Mouse (Mus musculus) activated CD4-positive, CD25-positive, alpha-beta regulatory T cell, adult 4 months (primary cell): ENCODE data around the gene Sppl2c. TPM values are rescaled to one million over a fixed set of nuclear protein-coding genes. Genes with fewer than 3 reads are reported as not detected.
"Not testable (repeated sequence)": the region's sequence is repeated elsewhere in the genome, so short reads cannot be mapped to it uniquely, and the experiment has no call there.

ENCODE experiments used
- ATAC-seq: one replicate; pipeline ENCODE4 v1.8.0; 2017
- polyA plus RNA-seq, 2 experiments: library from polyadenylated mRNA; unstranded; fragments of 100-300 nt; shearing (Covaris generic); gene quantifications; one replicate each; pipeline ENCODE4 v1.2.1; 2017

Gene Sppl2c
- polyA plus RNA-seq, 2 experiments from 2014 or later: not detected

GRCm38 (mm10) chr11:104197861-104198260 is 11.7 kb downstream of the Sppl2c start:
- no peak for ATAC-seq

GRCm38 (mm10) chr11:104203271-104203670 is 17.1 kb downstream of the Sppl2c start:
- ATAC-seq: no peak

- no peak for ATAC-seq
Observed at GRCm38 (mm10) chr11:104206573-104206972, 20.4 kb downstream of the Sppl2c start.

- no peak for ATAC-seq
Observed at GRCm38 (mm10) chr11:104209041-104209440, 22.9 kb downstream of the Sppl2c start.

- no peak for ATAC-seq
Observed at GRCm38 (mm10) chr11:104211251-104211650, 25.1 kb downstream of the Sppl2c start.

- ATAC-seq: not testable (repeated sequence)
Observed at GRCm38 (mm10) chr11:104214128-104214527, 28.0 kb downstream of the Sppl2c start.

GRCm38 (mm10) chr11:104218075-104218474 is 31.9 kb downstream of the Sppl2c start:
- no peak for ATAC-seq

- ATAC-seq: no peak
Observed at GRCm38 (mm10) chr11:104220291-104220690, 34.2 kb downstream of the Sppl2c start.

GRCm38 (mm10) chr11:104221751-104222150 is 35.6 kb downstream of the Sppl2c start:
- ATAC-seq: no peak

- ATAC-seq: no peak
Observed at GRCm38 (mm10) chr11:104223301-104223700, 37.2 kb downstream of the Sppl2c start.

DNA sequence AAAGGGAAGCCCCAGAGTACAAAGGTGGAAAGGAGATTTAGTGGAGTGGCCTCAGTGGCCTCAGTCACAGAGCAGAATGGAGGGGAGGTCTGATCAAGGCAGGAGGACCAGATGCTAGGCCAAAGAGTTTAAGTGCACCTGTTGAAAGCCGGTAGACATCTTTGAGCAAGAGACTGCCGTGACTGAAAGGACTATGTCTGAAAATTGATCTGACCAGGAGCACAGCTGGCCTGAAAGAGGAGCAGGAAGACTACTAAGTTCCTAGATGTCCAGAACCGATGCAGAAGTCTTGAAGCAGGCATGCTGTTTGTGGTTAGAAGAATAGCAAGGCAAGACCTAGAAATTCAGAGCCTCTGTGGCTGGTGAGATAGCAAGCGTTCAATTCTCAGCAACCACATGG is 43.3 kb downstream of the Sppl2c start:
- ATAC-seq: no peak

DNA sequence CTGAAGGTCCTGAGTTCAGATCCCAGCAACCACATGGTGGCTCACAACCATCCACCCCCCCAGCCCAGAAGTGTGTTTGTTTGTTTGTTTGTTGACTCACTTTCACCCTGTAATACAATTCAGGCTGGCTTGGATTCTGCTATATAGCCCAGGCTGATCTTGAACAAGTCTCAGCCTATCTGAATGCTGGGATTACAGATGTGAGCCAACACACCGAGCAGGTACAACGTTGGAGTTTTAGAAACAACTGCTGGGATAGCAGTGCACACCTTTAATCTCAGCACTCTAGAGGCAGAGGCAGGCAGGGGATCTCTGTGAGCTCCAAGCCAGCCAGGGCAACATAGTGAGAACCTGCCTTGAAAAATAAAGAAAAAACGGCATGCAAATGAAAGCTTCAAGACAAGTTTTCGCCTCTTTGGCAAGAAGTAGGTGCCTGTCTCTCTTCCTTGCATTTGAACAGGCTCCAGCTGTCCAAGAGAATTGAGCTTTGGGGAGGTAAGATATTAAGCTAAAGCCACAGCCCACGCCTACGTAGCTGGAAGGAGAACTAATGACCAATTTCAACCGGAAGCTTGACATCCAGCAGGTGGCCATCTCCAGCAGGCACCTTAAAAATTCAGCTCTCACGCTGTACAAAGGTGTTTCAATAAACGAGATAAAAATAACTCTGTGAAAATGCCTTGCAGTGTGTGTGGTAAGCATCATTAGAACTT is 44.1 kb downstream of the Sppl2c start:
- ATAC-seq: no peak

GRCm38 (mm10) chr11:104231041-104231911 is 45.1 kb downstream of the Sppl2c start, which contains the start of gene Mapt:
TSS of gene Mapt (plus strand) at chr11:104231390.
- no peak for ATAC-seq

DNA sequence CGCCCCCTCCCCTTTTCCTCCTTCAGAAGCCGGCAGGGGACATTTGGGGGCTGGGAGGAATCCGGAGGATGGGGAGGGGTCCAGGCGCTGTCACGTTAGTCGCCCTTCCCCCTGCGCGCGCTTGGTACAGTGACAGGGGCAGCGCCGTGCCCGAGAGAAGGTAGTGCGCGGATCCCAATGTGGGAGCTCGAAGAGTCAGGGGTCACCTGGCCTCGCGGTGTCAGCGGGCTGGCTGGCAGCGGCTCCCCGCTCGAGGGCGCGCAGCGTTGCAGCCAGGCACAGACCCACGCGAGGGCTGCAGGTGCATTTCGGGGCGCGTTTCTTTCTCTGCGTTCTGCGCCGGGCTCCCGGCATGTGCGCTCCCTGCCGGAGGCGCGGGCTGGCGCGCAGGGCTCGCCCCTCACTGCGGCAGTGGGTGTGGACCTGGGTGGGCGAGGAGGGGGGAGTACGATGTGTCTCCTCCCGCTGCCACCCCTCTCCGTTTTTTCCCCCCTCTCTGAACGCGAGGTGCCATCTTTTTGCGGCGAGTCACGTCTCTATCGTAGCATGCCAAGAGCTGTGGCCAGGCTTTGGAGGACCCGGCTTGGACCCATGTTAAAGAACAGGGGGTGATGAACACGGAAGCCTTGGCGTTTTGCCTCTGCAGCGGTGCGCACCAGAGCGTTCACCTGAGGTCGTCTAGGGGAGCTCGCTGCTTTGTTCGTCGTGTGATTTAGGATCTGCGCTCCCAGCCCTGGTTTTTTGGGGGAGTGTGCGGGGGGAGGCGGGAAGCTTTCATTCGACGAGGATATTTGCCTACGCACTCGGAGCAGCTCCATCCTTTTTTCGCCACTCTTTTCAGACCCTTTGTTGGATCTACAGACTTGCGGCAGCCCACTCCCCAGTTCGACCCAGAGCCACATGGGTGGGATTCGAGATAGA is 46.3 kb downstream of the Sppl2c start:
- no peak for ATAC-seq

DNA sequence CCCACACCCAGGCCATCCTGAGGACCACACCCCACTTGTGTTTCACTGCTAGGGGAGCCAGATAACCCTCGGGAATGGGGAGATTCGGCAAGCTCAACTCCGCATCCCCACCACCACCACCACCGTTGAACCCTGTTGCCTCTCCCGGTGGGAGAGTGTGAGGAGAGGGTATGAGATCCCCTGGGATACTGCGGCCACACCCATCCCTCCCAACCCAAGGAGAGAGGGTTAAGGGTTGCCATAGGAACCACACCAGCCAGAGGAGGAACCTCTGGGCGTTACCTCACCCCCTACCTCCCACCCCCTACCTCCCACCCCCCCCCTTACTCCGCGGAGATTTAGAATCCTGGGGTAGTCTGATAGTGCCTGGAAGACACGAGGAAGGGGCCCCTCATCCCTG is 47.0 kb downstream of the Sppl2c start:
- no peak for ATAC-seq

GRCm38 (mm10) chr11:104233574-104234206 is 47.6 kb downstream of the Sppl2c start:
- no peak for ATAC-seq

GRCm38 (mm10) chr11:104234680-104235079 is 48.6 kb downstream of the Sppl2c start:
- no peak for ATAC-seq

DNA sequence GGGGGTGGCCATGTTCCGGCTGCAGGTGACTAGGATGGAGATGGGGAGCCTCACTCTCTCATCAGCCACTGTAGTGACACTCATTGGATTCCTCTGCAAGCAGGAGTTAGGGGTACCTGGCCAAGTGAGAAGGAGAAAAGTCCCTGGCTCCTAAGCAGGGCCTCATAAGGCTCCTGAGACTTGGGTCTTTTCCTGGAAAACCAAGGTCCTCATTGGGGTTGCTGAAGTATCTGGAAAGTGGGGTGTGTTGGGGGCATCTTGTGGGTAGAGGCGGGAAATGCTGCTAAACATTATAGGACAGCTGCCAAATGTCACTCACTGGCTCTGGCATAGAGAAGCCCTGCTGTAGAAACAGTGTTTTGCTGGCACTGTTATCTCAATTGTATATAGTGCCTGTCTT is 49.8 kb downstream of the Sppl2c start:
- ATAC-seq: no peak

- no peak for ATAC-seq
Observed at GRCm38 (mm10) chr11:104237226-104237625, 51.1 kb downstream of the Sppl2c start.

DNA sequence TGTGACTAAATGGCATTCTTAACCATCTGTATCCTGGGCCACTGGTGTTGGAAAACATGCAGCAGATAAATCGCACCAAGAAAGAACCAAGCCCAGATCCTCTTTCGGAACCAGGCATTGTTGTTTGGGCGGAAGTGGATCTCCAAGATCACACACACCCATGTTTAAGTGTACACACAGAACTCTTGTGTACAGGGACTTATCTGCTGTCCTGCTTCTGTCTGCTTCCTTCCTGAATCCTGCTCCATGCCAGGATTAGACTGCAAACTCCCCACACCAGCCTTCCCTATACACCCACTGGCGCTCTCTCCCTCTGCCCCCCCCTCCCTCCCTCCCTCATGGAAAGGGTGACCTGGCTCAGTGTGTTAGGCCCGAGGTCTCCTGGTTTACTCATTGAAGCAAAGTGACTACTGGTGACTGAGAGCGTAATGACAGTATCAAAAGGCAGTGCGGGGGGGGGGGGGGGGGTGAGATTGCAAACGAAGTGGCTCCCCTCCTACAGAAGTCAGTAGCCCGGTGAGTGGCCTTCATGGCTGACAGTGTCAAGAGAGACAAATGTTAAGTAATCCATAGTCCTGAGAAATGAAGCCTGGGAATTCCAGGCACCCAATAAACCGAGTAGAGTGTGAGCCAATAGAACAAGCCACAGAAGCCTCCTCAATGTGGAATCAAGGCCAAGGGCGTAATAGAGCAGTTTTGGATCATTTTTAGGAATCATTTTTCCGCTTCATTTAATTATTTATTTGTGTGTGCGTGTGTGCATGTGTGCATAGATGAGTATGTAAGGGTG is 52.0 kb downstream of the Sppl2c start:
- ATAC-seq: no peak
